1 mouse cellular context compared by ENCODE assay signal in the genomic region with DNA sequence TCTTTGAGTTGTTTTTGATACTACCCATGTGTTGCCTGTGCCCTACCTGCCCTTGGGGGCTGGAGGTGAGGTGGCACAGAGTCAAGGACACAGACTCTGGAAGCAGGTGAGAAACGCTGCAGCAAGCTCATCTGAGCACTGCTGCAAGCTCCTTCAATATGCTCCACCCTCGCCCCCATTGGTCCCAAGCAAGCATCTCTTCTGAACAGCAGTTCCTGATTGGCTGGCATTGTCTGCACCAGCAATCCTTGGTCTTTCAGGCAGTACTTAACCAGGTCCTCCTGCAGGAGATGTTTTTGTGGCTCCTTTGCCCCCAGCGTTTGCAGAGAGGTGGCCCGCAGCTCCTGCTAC.
TF ChIP-seq lines count a peak whose summit lies in the region.

No protein-coding gene starts in this region.

TF ChIP-seq in MEL, 35 proteins besides CTCF, POLR2A, EP300 and RAD21 (continued from another document):
- TF ChIP-seq MAX (IDR thresholded peaks at IDR 0.05; ENCODE audit: low read length): no peak
- no peak for TF ChIP-seq MAFK (IDR thresholded peaks at IDR 0.05; ENCODE audit: borderline replicate concordance, low read depth, low read length)
